Mouse (Mus musculus): ENCODE data around the gene Pom121.
A peak's percentile ranks its signal among the peaks of the same experiment; 100 is the strongest.

Gene Pom121

GRCm38 (mm10) chr5:135394004-135394823 is at the start of gene Pom121:
Gene Pom121, minus strand, starts transcription at chr5:135394546.
- peak; percentile 90 for DNase-seq (ENCODE audit: low spot score)

- no peak for DNase-seq (ENCODE audit: low spot score)
Measured at GRCm38 (mm10) chr5:135442430-135442829, 48.1 kb upstream of the Pom121 start.

- DNase-seq (ENCODE audit: low spot score), result no peak
Measured at GRCm38 (mm10) chr5:135435039-135435438, 40.7 kb upstream of the Pom121 start.

- no peak for DNase-seq (ENCODE audit: low spot score)
Measured at GRCm38 (mm10) chr5:135433861-135434260, 39.5 kb upstream of the Pom121 start.

GRCm38 (mm10) chr5:135431111-135431510 is 36.8 kb upstream of the Pom121 start:
- DNase-seq (ENCODE audit: low spot score), result no peak

- DNase-seq (ENCODE audit: low spot score), result no peak
Measured at GRCm38 (mm10) chr5:135428786-135429185, 34.4 kb upstream of the Pom121 start.

- no peak for DNase-seq (ENCODE audit: low spot score)
Measured at GRCm38 (mm10) chr5:135410266-135410665, 15.9 kb upstream of the Pom121 start.

- DNase-seq (ENCODE audit: low spot score), result no peak
Measured at GRCm38 (mm10) chr5:135408114-135408513, 13.8 kb upstream of the Pom121 start.

GRCm38 (mm10) chr5:135405437-135405836 is 11.1 kb upstream of the Pom121 start:
- DNase-seq (ENCODE audit: low spot score), result no peak

- DNase-seq (ENCODE audit: low spot score), result no peak
Measured at GRCm38 (mm10) chr5:135404623-135405022, 10.3 kb upstream of the Pom121 start.

- DNase-seq (ENCODE audit: low spot score), result peak; percentile 95
Measured at GRCm38 (mm10) chr5:135400244-135400643, 5.9 kb upstream of the Pom121 start.

GRCm38 (mm10) chr5:135399382-135399781 is 5.0 kb upstream of the Pom121 start:
- DNase-seq (ENCODE audit: low spot score), result peak; percentile 66

GRCm38 (mm10) chr5:135395826-135396225 is 1.5 kb upstream of the Pom121 start:
- DNase-seq (ENCODE audit: low spot score), result no peak

GRCm38 (mm10) chr5:135383771-135384170 is 10.6 kb downstream of the Pom121 start:
- no peak for DNase-seq (ENCODE audit: low spot score)

- no peak for DNase-seq (ENCODE audit: low spot score)
Measured at GRCm38 (mm10) chr5:135382746-135383145, 11.6 kb downstream of the Pom121 start.

GRCm38 (mm10) chr5:135381356-135381925 is 12.9 kb downstream of the Pom121 start:
- DNase-seq (ENCODE audit: low spot score), result no peak

- no peak for DNase-seq (ENCODE audit: low spot score)
Measured at GRCm38 (mm10) chr5:135380681-135381080, 13.7 kb downstream of the Pom121 start.

GRCm38 (mm10) chr5:135376341-135376740 is 18.0 kb downstream of the Pom121 start:
- no peak for DNase-seq (ENCODE audit: low spot score)

GRCm38 (mm10) chr5:135375167-135375566 is 19.2 kb downstream of the Pom121 start:
- DNase-seq (ENCODE audit: low spot score), result peak; percentile 78

- no peak for DNase-seq (ENCODE audit: low spot score)
Measured at GRCm38 (mm10) chr5:135373601-135374000, 20.7 kb downstream of the Pom121 start.

GRCm38 (mm10) chr5:135371195-135371594 is 23.2 kb downstream of the Pom121 start:
- no peak for DNase-seq (ENCODE audit: low spot score)

- DNase-seq (ENCODE audit: low spot score), result peak; percentile 98
Measured at GRCm38 (mm10) chr5:135369787-135370654, 24.3 kb downstream of the Pom121 start, which contains the start of gene Nsun5. Gene Nsun5, plus strand, starts transcription at chr5:135369953.
